Mouse (Mus musculus) heart, adult 2 months (tissue): ENCODE measurements at regions not wholly inside any gene's neighbourhood (a gene's known extent, or its start where the extent isn't known, plus 50 kb on each side); places are given as distances from the start of the nearest gene placed in this dataset.

Experiments
- DNase-seq, 2 experiments: peaks; one replicate each; pipeline ENCODE4 v3.0.0; 2021
- H3K27ac ChIP-seq: fragments of 200-600 bp; 2 replicates; pipeline ENCODE4 v1.8.1; 2022
- H3K27me3 ChIP-seq: fragments of 200-500 bp; 2 replicates; pipeline ENCODE4 v1.6.1; 2012; ENCODE audit warnings: mild to moderate bottlenecking, low read length, inconsistent platforms, mixed read lengths; ENCODE audit not compliant: control insufficient read depth, insufficient read depth
- H3K36me3 ChIP-seq: fragments of 200-500 bp; 2 replicates; pipeline ENCODE4 v1.6.1; 2012; ENCODE audit warnings: low read length, inconsistent platforms; ENCODE audit not compliant: control insufficient read depth, insufficient read depth
- H3K4me1 ChIP-seq: fragments of 200-500 bp; 2 replicates; pipeline ENCODE4 v1.6.1; 2011; ENCODE audit warnings: low read length; ENCODE audit not compliant: control insufficient read depth, insufficient read depth
- H3K4me3 ChIP-seq: fragments of 200-600 bp; 2 replicates; pipeline ENCODE4 v1.8.1; 2022
- H3K79me2 ChIP-seq: fragments of 200-500 bp; replicated peaks from 2 replicates; pipeline ENCODE4 v1.6.1; 2012; ENCODE audit warnings: mild to moderate bottlenecking, inconsistent platforms, low read length, moderate library complexity, mixed read lengths; ENCODE audit not compliant: control insufficient read depth, insufficient read depth
- H3K9ac ChIP-seq: fragments of 200-500 bp; 2 replicates; pipeline ENCODE4 v1.6.1; 2012; ENCODE audit warnings: low read depth, mild to moderate bottlenecking, control low read depth, inconsistent platforms, low read length, mixed read lengths
- CTCF ChIP-seq: fragments of 200-600 bp; IDR thresholded peaks from 2 replicates; pipeline ENCODE4 v1.8.1; 2022; ENCODE audit warnings: antibody characterized with exemption, mild to moderate bottlenecking, moderate library complexity
- EP300 ChIP-seq: fragments of 200-500 bp; IDR thresholded peaks from 2 replicates; pipeline ENCODE4 v1.6.1; 2011; ENCODE audit warnings: low read depth, low read length, control low read depth; ENCODE audit not compliant: insufficient read depth
- POLR2A ChIP-seq: fragments of 200-500 bp; IDR thresholded peaks from 2 replicates; pipeline ENCODE4 v1.6.1; 2011; ENCODE audit warnings: mild to moderate bottlenecking, low read depth, low read length, control low read depth; ENCODE audit not compliant: insufficient read depth
- WGBS: fragments of 180-500 bp; shearing (Covaris S2); methylation state at CpG from one replicate; pipeline ENCODE4 v1.1.7; 2018; 5-methylcytosine and 5-hydroxymethylcytosine counted together
- intact Hi-C: fragments of 180-260 bp; cut with DNase I; formaldehyde crosslinking; loops from one replicate; pipeline ENCODE4 v1.15.1; 2025

GRCm38 (mm10) chr14:16897747-16898544 lies 79.0 kb upstream of the Rarb start:
- 52% methylated on average over 3 of the region's 3 CpGs for WGBS
- intact Hi-C loops: no loop called here

GRCm38 (mm10) chr14:16896974-16897373 lies 78.0 kb upstream of the Rarb start:
- Histone ChIP-seq H3K36me3 (no peaks in the 10 kb centered on the region), H3K27me3 (no peaks in the 10 kb centered on the region), H3K27ac (no peak overlapping the region), H3K79me2 (no peaks in the 10 kb centered on the region), H3K4me1 (no peaks in the 10 kb centered on the region), H3K9ac (no peak overlapping the region), H3K4me3 (no peak overlapping the region)
- intact Hi-C loops: no loop called here
- no peak for DNase-seq
- TF ChIP-seq POLR2A (no peak), EP300 (no peak), CTCF (no peak)
- 83% methylated on average over 3 of the region's 3 CpGs for WGBS

More at GRCm38 (mm10) chr14:16897747-16898544, 79.0 kb upstream of the Rarb start:
- TF ChIP-seq EP300 (no peak), CTCF (no peak), POLR2A (no peak)
- Histone ChIP-seq H3K4me3 (no peak overlapping the region), H3K79me2 (no peaks in the 10 kb centered on the region), H3K9ac (no peak overlapping the region), H3K36me3 (no peaks in the 10 kb centered on the region), H3K4me1 (no peaks in the 10 kb centered on the region), H3K27me3 (no peaks in the 10 kb centered on the region), H3K27ac (no peak overlapping the region)
- DNase-seq: no peak

- Histone ChIP-seq H3K9ac (no peak overlapping the region), H3K27me3 (no peaks in the 10 kb centered on the region), H3K27ac (no peak overlapping the region), H3K79me2 (no peaks in the 10 kb centered on the region), H3K36me3 (no peaks in the 10 kb centered on the region), H3K4me1 (no peaks in the 10 kb centered on the region), H3K4me3 (no peak overlapping the region)
- 51% methylated on average over 3 of the region's 3 CpGs for WGBS
- DNase-seq: no peak
- intact Hi-C loops: no loop called here
- no peak for TF ChIP-seq EP300
- no peak for TF ChIP-seq CTCF
- TF ChIP-seq POLR2A: no peak
These were observed 62.3 kb upstream of the Rarb start for GRCm38 (mm10) chr14:16881249-16881648.

- no peak for DNase-seq
- intact Hi-C loops: no loop called here
- Histone ChIP-seq H3K4me3 (no peak overlapping the region), H3K27ac (no peak overlapping the region), H3K27me3 (no peaks in the 10 kb centered on the region), H3K9ac (no peak overlapping the region), H3K36me3 (no peaks in the 10 kb centered on the region), H3K4me1 (no peaks in the 10 kb centered on the region), H3K79me2 (no peaks in the 10 kb centered on the region)
- 97% methylated on average over 2 of the region's 2 CpGs for WGBS
- no peak for TF ChIP-seq POLR2A
- no peak for TF ChIP-seq EP300
- TF ChIP-seq CTCF: no peak
These were observed 50.3 kb upstream of the Rarb start for GRCm38 (mm10) chr14:16869221-16869620.
